Mouse (Mus musculus): ENCODE data around the gene Ppp1r9a.
"Not testable (repeated sequence)": the region's sequence is repeated elsewhere in the genome, so short reads cannot be mapped to it uniquely, and the experiment has no call there.

Gene Ppp1r9a

DNA sequence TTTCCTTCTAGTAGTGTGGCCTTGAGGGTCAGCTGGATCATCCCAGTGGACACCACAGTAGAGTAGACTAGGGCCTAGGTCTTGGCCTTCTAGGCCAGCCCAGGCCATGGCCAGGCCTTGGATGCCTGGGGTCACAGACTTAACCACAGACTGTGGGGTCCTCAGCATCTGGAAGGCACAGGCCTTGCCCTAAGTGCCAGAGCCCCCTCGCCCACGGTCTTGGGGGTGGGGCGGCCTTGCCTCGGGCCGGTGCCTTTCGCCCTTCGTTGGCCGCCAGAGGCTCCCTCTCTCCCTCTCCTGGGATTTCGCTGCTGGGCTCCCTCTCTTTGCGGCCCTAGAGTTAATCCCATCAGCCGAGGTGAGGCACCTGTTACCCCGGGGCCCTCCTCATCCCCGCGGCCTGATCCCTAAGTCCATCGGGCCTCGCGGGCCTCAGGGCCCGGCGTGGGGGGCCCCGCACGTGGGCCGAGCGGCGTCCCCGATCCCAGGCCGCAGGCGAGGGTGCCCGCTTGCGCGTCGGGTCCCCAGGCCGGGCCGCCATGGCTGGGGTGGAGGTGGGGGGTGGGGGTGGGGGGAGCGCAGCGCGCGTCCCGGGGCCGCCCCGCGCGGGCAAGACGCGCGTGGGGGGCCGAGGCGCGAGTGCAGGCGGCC, at the start of gene Ppp1r9a:
Gene Ppp1r9a, plus strand, starts transcription at position 244 of the 651 bp plus-strand sequence.
- peak; percentile 81 for DNase-seq (ENCODE audit: low spot score)

GRCm38 (mm10) chr6:4855236-4855635, 47.5 kb upstream of the Ppp1r9a start:
- DNase-seq (ENCODE audit: low spot score) = no peak

- no peak for DNase-seq (ENCODE audit: low spot score)
Measured at GRCm38 (mm10) chr6:4856919-4857318, 45.8 kb upstream of the Ppp1r9a start.

DNA sequence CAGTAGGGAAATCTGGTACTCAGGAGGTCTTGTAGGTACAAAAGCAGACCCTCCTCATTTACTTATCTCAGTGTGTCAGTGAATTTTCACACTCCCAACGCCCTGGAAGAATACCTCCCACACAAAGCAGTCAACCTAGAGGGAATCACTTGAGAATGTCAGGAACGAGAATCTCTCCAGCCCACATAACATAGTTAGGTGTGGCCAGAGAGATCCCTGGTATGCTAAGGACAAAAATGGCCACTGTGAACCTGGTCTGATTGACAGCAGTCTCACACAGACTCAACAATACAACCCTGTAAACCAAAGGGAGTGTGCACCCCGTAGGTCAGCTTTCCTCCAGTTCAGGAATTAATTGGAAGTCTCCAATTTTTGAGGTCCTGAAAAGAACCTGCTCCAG, 18.4 kb upstream of the Ppp1r9a start:
- no peak for DNase-seq (ENCODE audit: low spot score)

DNA sequence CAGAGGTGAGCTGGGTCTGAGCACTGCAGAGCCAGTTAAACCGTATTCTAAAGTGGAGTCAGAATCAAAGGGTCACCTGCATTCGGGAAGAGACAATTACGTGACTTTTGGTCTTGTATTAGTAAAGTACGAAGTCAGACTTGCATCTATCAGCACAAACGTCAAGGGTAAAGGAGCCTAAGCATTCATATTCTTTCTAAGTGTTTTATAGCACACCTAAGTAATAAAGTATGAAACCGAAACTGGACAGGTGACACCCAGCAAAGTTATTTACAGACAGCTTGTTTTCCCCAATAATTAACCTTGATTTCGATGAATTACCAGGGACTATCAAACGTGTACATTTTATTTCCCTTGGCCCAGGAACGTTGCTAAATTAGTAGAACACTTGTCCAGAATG, 13.2 kb upstream of the Ppp1r9a start:
- no peak for DNase-seq (ENCODE audit: low spot score)

DNA sequence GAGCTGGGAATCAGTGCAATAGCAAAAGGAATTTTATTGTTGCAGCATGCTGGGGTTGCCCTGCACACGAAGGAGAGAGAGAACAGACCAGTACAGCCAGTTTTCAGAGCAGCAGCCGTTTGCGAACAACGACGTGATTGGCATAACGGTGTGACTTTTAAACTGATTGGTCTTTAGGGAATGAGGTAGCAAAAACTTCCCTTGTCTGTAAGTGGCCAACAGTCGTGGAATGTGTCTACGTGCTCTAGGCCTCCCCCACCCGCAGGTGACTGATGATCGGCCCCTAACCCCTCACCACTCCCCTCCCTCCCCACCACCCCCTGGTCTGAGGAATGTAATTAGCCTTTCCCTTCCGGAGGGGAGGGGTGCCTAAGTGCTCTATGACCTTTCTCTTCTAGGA, 10.3 kb upstream of the Ppp1r9a start:
- no peak for DNase-seq (ENCODE audit: low spot score)

GRCm38 (mm10) chr6:4893312-4893711, 9.4 kb upstream of the Ppp1r9a start:
- DNase-seq (ENCODE audit: low spot score) = not testable (repeated sequence)

- no peak for DNase-seq (ENCODE audit: low spot score)
Measured at GRCm38 (mm10) chr6:4899906-4900305, 2.8 kb upstream of the Ppp1r9a start.

DNA sequence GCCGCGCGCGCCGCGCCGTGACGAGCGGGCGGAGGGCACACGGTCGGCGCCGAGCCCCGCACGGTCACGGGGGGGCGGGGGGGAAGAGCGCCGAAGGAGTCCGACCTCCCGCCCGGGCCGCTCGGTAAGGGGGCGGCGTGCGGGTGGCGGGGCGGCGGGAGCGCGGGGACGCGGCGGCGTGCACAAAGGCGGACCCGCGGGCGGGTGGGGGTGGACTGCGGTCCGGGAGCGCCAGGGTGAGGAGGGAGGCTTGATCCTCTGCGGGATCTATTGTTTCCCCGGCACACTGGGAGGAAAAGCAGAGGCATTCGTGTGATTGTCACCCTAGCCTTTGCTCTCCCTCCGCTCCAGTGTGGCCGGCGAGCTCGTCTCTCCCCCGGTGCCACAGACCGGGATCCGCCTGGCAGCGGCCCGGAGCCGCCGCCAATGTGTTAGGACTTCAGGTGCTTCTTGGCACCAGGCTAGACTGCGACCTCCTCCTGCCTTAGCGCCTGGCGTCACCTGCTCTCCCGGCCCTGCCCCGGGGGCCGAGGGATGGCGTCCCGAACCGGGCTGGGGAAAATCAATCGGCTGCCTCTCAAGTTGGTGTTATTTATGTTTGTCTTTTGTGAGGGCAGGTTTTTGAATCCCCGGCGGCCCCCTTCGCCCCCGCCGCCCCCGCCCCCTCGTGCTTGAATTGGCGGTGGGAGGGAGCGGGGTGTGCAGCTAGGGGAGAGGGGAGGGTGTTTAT, 773 bp downstream of the Ppp1r9a start:
- DNase-seq (ENCODE audit: low spot score) = peak; percentile 56

DNA sequence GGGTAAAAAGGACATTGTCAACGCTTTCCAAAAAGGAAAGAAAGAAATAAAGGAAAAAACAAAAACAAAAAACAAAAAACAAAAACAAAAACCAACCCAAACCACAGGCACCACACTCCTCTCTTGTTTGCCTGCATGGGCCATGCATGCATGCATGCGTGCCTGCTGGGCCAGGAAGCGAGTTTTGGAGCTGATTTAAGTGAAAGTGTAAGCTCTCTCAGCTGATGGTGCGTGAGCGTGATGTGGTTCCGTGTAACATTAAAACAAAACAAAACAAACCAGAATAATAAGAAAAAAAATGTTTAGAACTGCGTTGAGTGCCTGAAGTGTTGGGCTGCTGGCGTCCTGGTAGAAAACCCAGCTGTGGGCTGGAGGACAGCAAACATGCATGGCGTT, 1.3 kb downstream of the Ppp1r9a start:
- DNase-seq (ENCODE audit: low spot score) = peak; percentile 17

GRCm38 (mm10) chr6:4910042-4910634, 7.4 kb downstream of the Ppp1r9a start:
- DNase-seq (ENCODE audit: low spot score) = no peak

GRCm38 (mm10) chr6:4918470-4918869, 15.8 kb downstream of the Ppp1r9a start:
- DNase-seq (ENCODE audit: low spot score) = no peak

GRCm38 (mm10) chr6:4923791-4924190, 21.1 kb downstream of the Ppp1r9a start:
- not testable (repeated sequence) for DNase-seq (ENCODE audit: low spot score)

DNA sequence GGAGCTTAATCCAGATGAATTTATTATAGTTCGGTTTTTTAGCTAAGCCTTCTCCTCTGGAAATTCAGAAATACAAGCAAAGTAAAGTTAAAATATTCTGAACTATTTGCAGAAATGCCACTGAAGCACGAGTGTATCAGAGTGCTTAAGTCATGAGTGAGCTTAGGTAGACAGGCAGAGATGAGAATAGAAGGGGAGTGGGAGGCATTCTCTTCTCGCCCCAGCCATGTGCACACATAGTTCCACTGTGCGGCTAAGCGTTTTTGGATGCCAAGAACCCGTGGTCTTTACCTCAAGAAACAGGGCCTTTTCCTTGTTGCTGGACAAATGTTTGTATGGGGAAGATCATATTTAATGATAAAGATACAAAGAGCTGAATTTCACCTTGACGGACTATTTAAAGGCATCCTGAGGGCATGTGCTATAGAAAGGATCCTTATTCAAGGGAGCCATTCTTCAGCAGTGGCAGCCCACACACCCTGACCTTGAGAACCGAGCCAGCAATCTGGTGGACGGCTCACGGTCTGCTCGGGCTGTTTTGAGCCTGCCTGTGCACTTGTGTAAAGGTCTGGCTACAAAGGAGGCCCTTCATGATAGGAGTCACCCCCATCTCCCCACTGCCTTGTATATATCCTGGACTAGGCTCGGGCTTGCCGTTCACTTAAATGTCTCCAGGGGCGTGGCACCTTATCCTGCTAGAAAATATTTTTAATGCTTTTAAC, 23.4 kb downstream of the Ppp1r9a start:
- no peak for DNase-seq (ENCODE audit: low spot score)

GRCm38 (mm10) chr6:4930321-4930720, 27.6 kb downstream of the Ppp1r9a start:
- DNase-seq (ENCODE audit: low spot score) = no peak

DNA sequence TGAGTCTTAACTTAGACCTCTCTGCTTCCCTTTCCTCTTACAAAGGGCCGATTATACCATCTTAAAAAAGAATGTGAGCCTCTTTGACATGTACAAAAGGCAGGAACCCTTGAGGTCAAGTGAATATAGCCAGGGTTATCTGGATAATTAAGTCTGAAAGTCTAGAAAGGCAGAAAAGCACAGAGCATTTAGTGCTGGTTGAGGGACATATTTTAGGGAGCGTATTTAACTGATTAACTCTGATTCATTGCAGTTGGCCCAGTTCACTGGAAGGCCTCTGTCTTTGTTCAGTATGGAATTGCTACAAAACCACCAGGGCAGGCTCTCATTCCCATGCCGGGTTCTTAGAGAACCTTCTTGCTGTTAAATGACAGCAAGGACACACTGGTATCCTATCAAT, 36.2 kb downstream of the Ppp1r9a start:
- DNase-seq (ENCODE audit: low spot score) = peak; percentile 53

- DNase-seq (ENCODE audit: low spot score) = no peak
Measured at GRCm38 (mm10) chr6:4940086-4940485, 37.4 kb downstream of the Ppp1r9a start.

DNA sequence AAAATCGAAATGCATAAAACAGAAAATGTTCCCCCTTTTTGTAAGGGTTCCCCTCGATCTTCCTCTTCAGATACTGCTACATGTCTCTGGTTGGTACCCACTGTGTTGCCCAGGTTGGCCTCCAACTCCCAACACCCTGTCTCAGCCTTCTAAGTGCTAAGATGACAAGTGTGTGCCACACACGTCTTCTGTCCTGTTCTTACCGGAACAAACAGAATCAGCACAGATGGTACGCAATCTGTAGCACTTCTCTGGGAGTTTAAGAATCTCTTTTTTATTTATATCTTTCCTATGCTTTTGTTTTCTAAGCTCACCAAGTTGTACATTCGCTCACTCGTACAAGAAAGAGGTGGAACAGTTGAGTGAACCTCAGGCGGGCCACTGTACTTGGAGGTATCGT, 37.9 kb downstream of the Ppp1r9a start:
- DNase-seq (ENCODE audit: low spot score) = no peak

GRCm38 (mm10) chr6:4943821-4944220, 41.1 kb downstream of the Ppp1r9a start:
- no peak for DNase-seq (ENCODE audit: low spot score)

DNA sequence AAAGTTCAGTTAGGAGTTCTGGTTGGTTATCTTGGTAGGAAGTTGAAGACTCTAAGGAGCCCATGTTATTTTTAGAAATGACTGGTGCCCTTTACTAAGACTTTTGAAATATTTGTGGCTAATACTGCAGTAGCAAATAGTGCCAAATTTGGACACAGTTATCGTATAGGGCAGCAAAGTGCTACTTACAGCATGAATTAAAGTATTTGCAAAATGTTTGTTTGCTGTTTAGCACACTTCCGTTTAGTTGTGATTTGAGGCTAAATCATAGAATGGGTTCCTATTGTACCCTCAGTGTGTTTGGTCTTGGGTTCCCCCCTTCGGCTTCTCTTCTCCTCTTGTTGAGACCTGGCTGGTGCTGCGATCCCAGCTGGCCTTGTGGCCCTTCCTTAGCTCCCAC, 45.3 kb downstream of the Ppp1r9a start:
- DNase-seq (ENCODE audit: low spot score) = no peak

DNA sequence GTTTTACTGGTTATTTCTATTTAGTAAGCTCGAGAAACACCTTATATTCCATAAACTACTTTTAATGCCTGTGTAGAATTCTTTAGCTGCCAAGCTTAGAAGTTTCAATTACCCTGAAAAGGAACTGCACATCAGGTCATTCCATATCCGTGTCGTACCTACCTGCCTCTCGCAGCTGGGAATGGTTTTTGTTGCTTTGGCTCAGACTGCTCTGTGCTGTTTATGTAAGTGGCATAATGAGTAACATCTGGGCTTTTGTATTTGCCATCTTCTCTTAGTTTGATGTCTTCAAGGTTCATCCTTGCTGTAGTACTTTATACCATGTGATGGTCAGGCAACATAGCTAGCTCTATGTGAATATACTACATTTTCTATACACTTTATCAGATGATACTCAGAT, 47.0 kb downstream of the Ppp1r9a start:
- no peak for DNase-seq (ENCODE audit: low spot score)

DNA sequence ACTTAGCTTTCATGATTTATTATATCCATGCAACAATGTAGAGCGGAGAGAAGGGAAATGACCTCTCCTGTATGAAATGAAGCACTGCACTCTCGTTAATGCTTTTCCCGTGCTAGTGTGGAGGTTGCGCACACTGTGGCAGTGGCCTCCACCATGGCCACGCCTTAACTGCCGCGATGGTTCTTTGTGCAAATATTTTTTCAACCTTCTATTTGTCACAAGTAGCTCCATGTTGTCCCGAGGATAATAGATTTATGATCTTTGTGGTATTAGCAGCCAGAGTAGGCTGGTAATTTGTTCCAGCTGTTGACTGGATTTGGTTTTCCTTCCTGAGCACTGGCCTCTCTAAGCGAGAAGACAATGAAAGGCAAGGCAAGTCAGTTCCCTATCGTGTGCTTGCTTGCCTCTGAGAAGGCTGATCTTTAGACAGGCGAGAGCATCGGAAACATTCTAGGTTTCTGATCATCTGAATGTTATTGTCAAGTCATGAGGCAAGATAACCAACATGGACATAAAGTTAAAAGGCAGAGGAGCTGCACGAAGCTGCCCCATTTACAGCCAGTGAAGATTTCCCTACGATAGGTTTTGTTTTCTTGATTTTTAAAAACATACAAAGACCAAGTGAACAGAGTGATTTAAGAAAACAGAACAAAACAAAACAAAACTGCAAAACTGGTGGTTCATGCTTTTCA, 50.5 kb downstream of the Ppp1r9a start:
- no peak for DNase-seq (ENCODE audit: low spot score)

All from MN1 (cell line).